Mouse (Mus musculus): ENCODE measurements around the gene Adcy3.

The Adcy3 gene

GRCm38 (mm10) chr12:4243805-4244204 lies 110.9 kb downstream of the Adcy3 start:
- no peak for DNase-seq (ENCODE audit: low spot score in 2 of 2)

DNA sequence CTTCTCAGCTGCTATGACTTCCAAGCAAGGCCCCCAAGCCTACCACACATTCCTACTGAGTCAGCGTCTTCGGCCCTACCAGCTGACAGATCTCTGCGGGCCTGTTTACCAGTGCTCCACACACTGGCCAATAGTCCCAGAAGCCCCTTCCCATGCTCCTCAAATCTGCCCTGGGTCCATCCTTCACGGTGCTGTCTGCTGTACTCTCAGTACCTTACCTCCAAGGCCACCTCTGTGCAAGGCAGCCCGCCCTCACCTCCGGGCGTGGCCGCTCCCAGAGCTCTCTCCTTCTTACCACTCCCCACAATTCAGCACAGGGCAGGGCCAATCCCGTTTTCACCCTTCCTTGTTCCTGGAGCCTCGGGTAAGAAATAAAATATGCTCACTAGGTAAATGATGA lies 112.8 kb downstream of the Adcy3 start:
- no peak for DNase-seq (ENCODE audit: low spot score in 2 of 2)

GRCm38 (mm10) chr12:4249786-4250185 lies 116.9 kb downstream of the Adcy3 start:
- no peak for DNase-seq (ENCODE audit: low spot score in 2 of 2)

- no peak for DNase-seq (ENCODE audit: low spot score in 2 of 2)
These were observed 120.1 kb downstream of the Adcy3 start for GRCm38 (mm10) chr12:4252742-4253655.
